Mouse (Mus musculus): ENCODE results near the gene Macrod2. TPM values are rescaled to one million over a fixed set of nuclear protein-coding genes. Genes with fewer than 3 reads are reported as not detected.

Macrod2 gene
- polyA plus RNA-seq, 1 experiment, result 16.3 TPM

GRCm38 (mm10) chr2:141182034-141182759 is 787.1 kb downstream of the Macrod2 start:
- Histone ChIP-seq H3K4me1 (ENCODE audit: control insufficient read depth, insufficient read depth, low read length) (no peaks in the 10 kb centered on the region), H3K27ac (ENCODE audit: control insufficient read depth, insufficient read depth, low read depth, low read length) (no peak overlapping the region), H3K27me3 (ENCODE audit: control insufficient read depth, insufficient read depth, low read length) (no peaks in the 10 kb centered on the region), H3K4me3 (ENCODE audit: control insufficient read depth, low read depth, low read length) (no peak overlapping the region), H3K36me3 (ENCODE audit: control insufficient read depth, insufficient read depth, low read length) (no peaks in the 10 kb centered on the region)
- TF ChIP-seq POLR2A (IDR thresholded peaks at IDR 0.05; ENCODE audit: control insufficient read depth, low read depth, low read length), result no peak
- no peak for TF ChIP-seq CTCF (IDR thresholded peaks at IDR 0.05; ENCODE audit: control insufficient read depth, insufficient read depth, insufficient replicate concordance, low read depth, low read length)

GRCm38 (mm10) chr2:141194476-141194875 is 799.4 kb downstream of the Macrod2 start:
- no peak overlapping the region for H3K27ac ChIP-seq (ENCODE audit: control insufficient read depth, insufficient read depth, low read depth, low read length)
- no peaks in the 10 kb centered on the region for H3K4me1 ChIP-seq (ENCODE audit: control insufficient read depth, insufficient read depth, low read length)
- H3K4me3 ChIP-seq (ENCODE audit: control insufficient read depth, low read depth, low read length), result no peak overlapping the region
- no peaks in the 10 kb centered on the region for H3K27me3 ChIP-seq (ENCODE audit: control insufficient read depth, insufficient read depth, low read length)
- H3K36me3 ChIP-seq (ENCODE audit: control insufficient read depth, insufficient read depth, low read length), result no peaks in the 10 kb centered on the region
- TF ChIP-seq POLR2A (IDR thresholded peaks at IDR 0.05; ENCODE audit: control insufficient read depth, low read depth, low read length) (no peak), CTCF (IDR thresholded peaks at IDR 0.05; ENCODE audit: control insufficient read depth, insufficient read depth, insufficient replicate concordance, low read depth, low read length) (no peak)

- no peak overlapping the region for H3K27ac ChIP-seq (ENCODE audit: control insufficient read depth, insufficient read depth, low read depth, low read length)
- no peak overlapping the region for H3K4me3 ChIP-seq (ENCODE audit: control insufficient read depth, low read depth, low read length)
- TF ChIP-seq POLR2A (IDR thresholded peaks at IDR 0.05; ENCODE audit: control insufficient read depth, low read depth, low read length), result no peak
- TF ChIP-seq CTCF (IDR thresholded peaks at IDR 0.05; ENCODE audit: control insufficient read depth, insufficient read depth, insufficient replicate concordance, low read depth, low read length), result no peak
- no peaks in the 10 kb centered on the region for H3K4me1 ChIP-seq (ENCODE audit: control insufficient read depth, insufficient read depth, low read length)
- H3K27me3 ChIP-seq (ENCODE audit: control insufficient read depth, insufficient read depth, low read length), result no peaks in the 10 kb centered on the region
- H3K36me3 ChIP-seq (ENCODE audit: control insufficient read depth, insufficient read depth, low read length), result no peaks in the 10 kb centered on the region
Observed at GRCm38 (mm10) chr2:141200481-141200880, 805.4 kb downstream of the Macrod2 start.

DNA sequence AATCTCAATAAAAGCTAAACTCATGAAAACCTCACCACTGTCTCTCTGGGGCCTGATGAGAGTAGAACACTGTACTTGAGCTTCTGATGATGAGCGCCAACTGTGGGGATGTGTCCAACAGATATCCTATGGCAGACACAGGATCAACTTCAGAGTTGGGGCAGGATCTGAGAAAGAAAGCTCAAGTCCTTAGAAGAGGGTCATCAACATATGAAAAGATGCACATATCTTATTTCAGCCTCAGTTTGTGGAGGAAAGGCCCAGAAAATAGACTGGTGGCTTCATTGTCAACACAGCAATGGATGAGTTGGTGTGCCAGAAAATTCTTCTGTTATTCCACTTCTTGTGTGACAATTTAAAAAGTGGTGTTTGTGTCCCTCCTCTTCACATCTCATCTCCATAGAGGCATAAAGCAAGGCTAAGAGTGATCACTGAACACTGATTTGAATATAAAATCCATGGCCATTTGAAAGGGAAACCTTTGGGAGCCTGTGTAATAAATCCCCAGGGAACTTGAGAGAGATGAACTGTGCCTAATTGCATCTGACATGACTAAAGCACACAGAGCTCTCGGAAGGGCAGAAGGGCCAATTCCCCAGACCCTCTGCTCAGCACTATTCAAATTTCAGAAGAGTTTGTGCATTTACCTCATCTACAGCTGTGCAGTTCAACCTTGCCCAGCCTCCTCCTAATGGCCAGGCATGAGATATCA is 806.4 kb downstream of the Macrod2 start:
- no peak overlapping the region for H3K4me3 ChIP-seq (ENCODE audit: control insufficient read depth, low read depth, low read length)
- no peak overlapping the region for H3K27ac ChIP-seq (ENCODE audit: control insufficient read depth, insufficient read depth, low read depth, low read length)
- H3K27me3 ChIP-seq (ENCODE audit: control insufficient read depth, insufficient read depth, low read length), result no peaks in the 10 kb centered on the region
- no peaks in the 10 kb centered on the region for H3K36me3 ChIP-seq (ENCODE audit: control insufficient read depth, insufficient read depth, low read length)
- no peaks in the 10 kb centered on the region for H3K4me1 ChIP-seq (ENCODE audit: control insufficient read depth, insufficient read depth, low read length)
- TF ChIP-seq CTCF (IDR thresholded peaks at IDR 0.05; ENCODE audit: control insufficient read depth, insufficient read depth, insufficient replicate concordance, low read depth, low read length) (no peak), POLR2A (IDR thresholded peaks at IDR 0.05; ENCODE audit: control insufficient read depth, low read depth, low read length) (no peak)

DNA sequence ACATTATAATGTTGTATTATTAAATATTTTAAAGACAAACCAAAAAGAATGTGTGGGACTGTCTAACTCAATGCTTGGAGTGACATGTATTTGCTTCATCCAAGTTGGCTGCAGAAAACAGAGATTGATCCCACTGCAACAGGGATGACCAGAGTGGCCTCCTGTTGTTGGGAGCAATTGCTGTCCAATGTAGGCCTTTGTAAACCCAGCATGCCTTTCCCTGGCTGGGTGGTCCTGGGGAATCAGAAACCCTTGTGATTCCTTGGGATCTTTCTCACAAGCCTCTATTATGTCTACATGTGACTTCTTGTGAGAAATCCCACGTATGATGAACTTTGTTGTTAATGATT is 806.9 kb downstream of the Macrod2 start:
- TF ChIP-seq CTCF (IDR thresholded peaks at IDR 0.05; ENCODE audit: control insufficient read depth, insufficient read depth, insufficient replicate concordance, low read depth, low read length) (no peak), POLR2A (IDR thresholded peaks at IDR 0.05; ENCODE audit: control insufficient read depth, low read depth, low read length) (no peak)
- no peak overlapping the region for H3K27ac ChIP-seq (ENCODE audit: control insufficient read depth, insufficient read depth, low read depth, low read length)
- no peaks in the 10 kb centered on the region for H3K36me3 ChIP-seq (ENCODE audit: control insufficient read depth, insufficient read depth, low read length)
- H3K4me3 ChIP-seq (ENCODE audit: control insufficient read depth, low read depth, low read length), result no peak overlapping the region
- H3K4me1 ChIP-seq (ENCODE audit: control insufficient read depth, insufficient read depth, low read length), result no peaks in the 10 kb centered on the region
- H3K27me3 ChIP-seq (ENCODE audit: control insufficient read depth, insufficient read depth, low read length), result no peaks in the 10 kb centered on the region

GRCm38 (mm10) chr2:141211346-141211745 is 816.2 kb downstream of the Macrod2 start:
- Histone ChIP-seq H3K27me3 (ENCODE audit: control insufficient read depth, insufficient read depth, low read length) (no peaks in the 10 kb centered on the region), H3K27ac (ENCODE audit: control insufficient read depth, insufficient read depth, low read depth, low read length) (no peak overlapping the region), H3K36me3 (ENCODE audit: control insufficient read depth, insufficient read depth, low read length) (no peaks in the 10 kb centered on the region), H3K4me1 (ENCODE audit: control insufficient read depth, insufficient read depth, low read length) (no peaks in the 10 kb centered on the region), H3K4me3 (ENCODE audit: control insufficient read depth, low read depth, low read length) (no peak overlapping the region)
- TF ChIP-seq POLR2A (IDR thresholded peaks at IDR 0.05; ENCODE audit: control insufficient read depth, low read depth, low read length) (no peak), CTCF (IDR thresholded peaks at IDR 0.05; ENCODE audit: control insufficient read depth, insufficient read depth, insufficient replicate concordance, low read depth, low read length) (no peak)

DNA sequence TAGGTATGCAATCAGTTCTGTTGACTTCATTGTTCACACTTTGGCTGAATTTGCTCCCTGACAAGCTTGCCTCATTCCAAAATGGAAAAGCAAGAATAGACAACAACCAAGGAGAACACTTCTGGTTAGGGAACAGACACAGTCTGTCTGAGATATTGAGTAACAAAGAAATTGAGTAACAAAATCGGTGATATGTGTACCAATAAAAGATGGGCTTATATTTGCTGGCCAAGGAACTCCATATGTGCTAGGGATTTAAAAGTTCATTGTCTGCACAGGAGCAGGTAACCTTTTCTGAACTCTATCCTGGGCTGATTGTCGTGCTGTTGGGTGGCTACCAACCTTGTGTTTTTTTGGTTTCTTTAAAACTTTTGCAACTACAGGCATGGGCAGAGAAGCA is 817.2 kb downstream of the Macrod2 start:
- no peaks in the 10 kb centered on the region for H3K27me3 ChIP-seq (ENCODE audit: control insufficient read depth, insufficient read depth, low read length)
- H3K36me3 ChIP-seq (ENCODE audit: control insufficient read depth, insufficient read depth, low read length), result no peaks in the 10 kb centered on the region
- TF ChIP-seq CTCF (IDR thresholded peaks at IDR 0.05; ENCODE audit: control insufficient read depth, insufficient read depth, insufficient replicate concordance, low read depth, low read length) (no peak), POLR2A (IDR thresholded peaks at IDR 0.05; ENCODE audit: control insufficient read depth, low read depth, low read length) (no peak)
- H3K27ac ChIP-seq (ENCODE audit: control insufficient read depth, insufficient read depth, low read depth, low read length), result no peak overlapping the region
- H3K4me1 ChIP-seq (ENCODE audit: control insufficient read depth, insufficient read depth, low read length), result no peaks in the 10 kb centered on the region
- H3K4me3 ChIP-seq (ENCODE audit: control insufficient read depth, low read depth, low read length), result no peak overlapping the region

Data from testis, adult 2 months (tissue).